Mouse (Mus musculus): Measurements from ENCODE around the gene Acap1. TPM values are rescaled to one million over a fixed set of nuclear protein-coding genes. Genes with fewer than 3 reads are reported as not detected.

Acap1 gene
- polyA plus RNA-seq, 1 experiment from 2014 or later = 5.2 TPM

GRCm38 (mm10) chr11:69837952-69838713 lies 57.2 kb downstream of the Acap1 start, which contains the start of gene Tmem256:
TSS of gene Tmem256 (plus strand) at chr11:69838514.
- Histone ChIP-seq H3K27ac (ENCODE audit: low read length) (peak within 1 kb of the TSS; percentile 93), H3K4me2 (ENCODE audit: low read depth, low read length) (peak within 1 kb of the TSS; percentile 95), H3K27me3 (replicated peaks; ENCODE audit: control insufficient read depth, insufficient read depth, low read length) (peaks cover 5% of the 10 kb centered on the region; the same call in 1 of the 2 replicates), H3K36me3 (ENCODE audit: control insufficient read depth, insufficient read depth, low read length) (0 out of 2 replicates have a peak, but pooled peaks cover 3% of the 10 kb centered on the region), H3K9me3 (ENCODE audit: control insufficient read depth, low read length) (no peaks in the 10 kb centered on the region), H3K4me1 (ENCODE audit: control insufficient read depth, insufficient read depth, low read length) (peaks cover 29% of the 10 kb centered on the region), H3K4me3 (ENCODE audit: low read length) (peak within 1 kb of the TSS; percentile 71), H3K9ac (ENCODE audit: low read depth, low read length) (peak within 1 kb of the TSS; percentile 79)
- WGBS = 0% methylated on average over 34 of the region's 34 CpGs
- peak; percentile 93 for ATAC-seq

GRCm38 (mm10) chr11:69837604-69837951 lies 57.8 kb downstream of the Acap1 start, which contains the start of gene Nlgn2:
TSS of gene Nlgn2 (minus strand) at chr11:69837784.
- WGBS = 0% methylated on average over 31 of the region's 32 CpGs
- peak within 1 kb of the TSS; percentile 79 for H3K9ac ChIP-seq (ENCODE audit: low read depth, low read length)
- ATAC-seq = peak; percentile 64
- peak within 1 kb of the TSS; percentile 71 for H3K4me3 ChIP-seq (ENCODE audit: low read length)
- H3K4me1 ChIP-seq (ENCODE audit: control insufficient read depth, insufficient read depth, low read length) = peaks cover 29% of the 10 kb centered on the region
- H3K27ac ChIP-seq (ENCODE audit: low read length) = peak within 1 kb of the TSS; percentile 93
- peaks cover 5% of the 10 kb centered on the region; the same call in 1 of the 2 replicates for H3K27me3 ChIP-seq (replicated peaks; ENCODE audit: control insufficient read depth, insufficient read depth, low read length)
- H3K9me3 ChIP-seq (ENCODE audit: control insufficient read depth, low read length) = no peaks in the 10 kb centered on the region
- H3K4me2 ChIP-seq (ENCODE audit: low read depth, low read length) = peak within 1 kb of the TSS; percentile 95
- 0 out of 2 replicates have a peak, but pooled peaks cover 3% of the 10 kb centered on the region for H3K36me3 ChIP-seq (ENCODE audit: control insufficient read depth, insufficient read depth, low read length)

- Histone ChIP-seq H3K27ac (ENCODE audit: low read length) (peak overlapping the region; percentile 81), H3K4me3 (ENCODE audit: low read length) (peak overlapping the region; percentile 71), H3K27me3 (replicated peaks; ENCODE audit: control insufficient read depth, insufficient read depth, low read length) (peaks cover 5% of the 10 kb centered on the region; the same call in 1 of the 2 replicates), H3K36me3 (ENCODE audit: control insufficient read depth, insufficient read depth, low read length) (0 out of 2 replicates have a peak, but pooled peaks cover 3% of the 10 kb centered on the region), H3K4me2 (ENCODE audit: low read depth, low read length) (peak overlapping the region; percentile 95), H3K9me3 (ENCODE audit: control insufficient read depth, low read length) (no peaks in the 10 kb centered on the region), H3K4me1 (ENCODE audit: control insufficient read depth, insufficient read depth, low read length) (peaks cover 29% of the 10 kb centered on the region), H3K9ac (ENCODE audit: low read depth, low read length) (peak overlapping the region; percentile 79)
- WGBS = 2% methylated on average over 49 of the region's 52 CpGs
- peak; percentile 7; the same call in 1 of the 2 replicates for ATAC-seq
These were observed 58.4 kb downstream of the Acap1 start for GRCm38 (mm10) chr11:69836703-69837576.

GRCm38 (mm10) chr11:69835966-69836335 lies 59.4 kb downstream of the Acap1 start:
- Histone ChIP-seq H3K4me2 (ENCODE audit: low read depth, low read length) (peak overlapping the region; percentile 95), H3K9ac (ENCODE audit: low read depth, low read length) (peak overlapping the region; percentile 78), H3K9me3 (ENCODE audit: control insufficient read depth, low read length) (no peaks in the 10 kb centered on the region), H3K27me3 (replicated peaks; ENCODE audit: control insufficient read depth, insufficient read depth, low read length) (peaks cover 5% of the 10 kb centered on the region; the same call in 1 of the 2 replicates), H3K4me3 (ENCODE audit: low read length) (peak overlapping the region; percentile 71), H3K36me3 (ENCODE audit: control insufficient read depth, insufficient read depth, low read length) (0 out of 2 replicates have a peak, but pooled peaks cover 3% of the 10 kb centered on the region), H3K27ac (ENCODE audit: low read length) (no peak overlapping the region), H3K4me1 (ENCODE audit: control insufficient read depth, insufficient read depth, low read length) (peaks cover 29% of the 10 kb centered on the region)
- WGBS = 29% methylated on average over 4 of the region's 4 CpGs
- no peak for ATAC-seq

GRCm38 (mm10) chr11:69835326-69835965 lies 59.9 kb downstream of the Acap1 start:
- Histone ChIP-seq H3K9ac (ENCODE audit: low read depth, low read length) (peak overlapping the region; percentile 78), H3K4me3 (ENCODE audit: low read length) (peak overlapping the region; percentile 71; the same call in 1 of the 2 replicates)
- WGBS = 26% methylated on average over 9 of the region's 9 CpGs

GRCm38 (mm10) chr11:69834001-69834549 lies 61.3 kb downstream of the Acap1 start:
- H3K27ac ChIP-seq (ENCODE audit: low read length) = 0 out of 2 replicates have a peak overlapping the region, but pooled peaks have one; percentile 2
- no peak for ATAC-seq
- H3K4me2 ChIP-seq (ENCODE audit: low read depth, low read length) = peak overlapping the region; percentile 95
- H3K9me3 ChIP-seq (ENCODE audit: control insufficient read depth, low read length) = no peaks in the 10 kb centered on the region
- peak overlapping the region; percentile 45 for H3K4me3 ChIP-seq (ENCODE audit: low read length)
- peaks cover 29% of the 10 kb centered on the region for H3K4me1 ChIP-seq (ENCODE audit: control insufficient read depth, insufficient read depth, low read length)
- 0 out of 2 replicates have a peak, but pooled peaks cover 3% of the 10 kb centered on the region for H3K36me3 ChIP-seq (ENCODE audit: control insufficient read depth, insufficient read depth, low read length)
- 6% methylated on average over 46 of the region's 48 CpGs for WGBS
- peak overlapping the region; percentile 78 for H3K9ac ChIP-seq (ENCODE audit: low read depth, low read length)
- peaks cover 5% of the 10 kb centered on the region; the same call in 1 of the 2 replicates for H3K27me3 ChIP-seq (replicated peaks; ENCODE audit: control insufficient read depth, insufficient read depth, low read length)

More at GRCm38 (mm10) chr11:69835326-69835965, 59.9 kb downstream of the Acap1 start:
- H3K9me3 ChIP-seq (ENCODE audit: control insufficient read depth, low read length) = no peaks in the 10 kb centered on the region
- H3K4me2 ChIP-seq (ENCODE audit: low read depth, low read length) = peak overlapping the region; percentile 95
- H3K4me1 ChIP-seq (ENCODE audit: control insufficient read depth, insufficient read depth, low read length) = peaks cover 29% of the 10 kb centered on the region
- H3K36me3 ChIP-seq (ENCODE audit: control insufficient read depth, insufficient read depth, low read length) = 0 out of 2 replicates have a peak, but pooled peaks cover 3% of the 10 kb centered on the region
- no peak for ATAC-seq
- no peak overlapping the region for H3K27ac ChIP-seq (ENCODE audit: low read length)
- peaks cover 5% of the 10 kb centered on the region; the same call in 1 of the 2 replicates for H3K27me3 ChIP-seq (replicated peaks; ENCODE audit: control insufficient read depth, insufficient read depth, low read length)

- peak overlapping the region; percentile 78 for H3K9ac ChIP-seq (ENCODE audit: low read depth, low read length)
- H3K4me2 ChIP-seq (ENCODE audit: low read depth, low read length) = peak overlapping the region; percentile 95
- H3K27me3 ChIP-seq (replicated peaks; ENCODE audit: control insufficient read depth, insufficient read depth, low read length) = peaks cover 5% of the 10 kb centered on the region; the same call in 1 of the 2 replicates
- H3K9me3 ChIP-seq (ENCODE audit: control insufficient read depth, low read length) = no peaks in the 10 kb centered on the region
- 0 out of 2 replicates have a peak overlapping the region, but pooled peaks have one; percentile 2 for H3K27ac ChIP-seq (ENCODE audit: low read length)
- H3K4me1 ChIP-seq (ENCODE audit: control insufficient read depth, insufficient read depth, low read length) = peaks cover 29% of the 10 kb centered on the region
- 50% methylated on average over 8 of the region's 8 CpGs for WGBS
- H3K4me3 ChIP-seq (ENCODE audit: low read length) = peak overlapping the region; percentile 45
- peaks cover 3% of the 10 kb centered on the region; the same call in 1 of the 2 replicates for H3K36me3 ChIP-seq (ENCODE audit: control insufficient read depth, insufficient read depth, low read length)
- ATAC-seq = no peak
These were observed 61.8 kb downstream of the Acap1 start for GRCm38 (mm10) chr11:69833554-69833953.

Measured in intestine, embryonic 16.5 days (tissue).